29 mouse cellular contexts compared by ENCODE assay signal in genomic region chr19:4060899-4061465, GRCm38 (mm10). TPM values are rescaled to one million over a fixed set of nuclear protein-coding genes. Genes with fewer than 3 reads are reported as not detected.
DNase-seq lines count a peak whose midpoint lies in the region; ATAC-seq and TF ChIP-seq lines count a peak whose summit lies in the region.
"Had no signal": no experiment of that assay in that cellular context is flagged by ENCODE, and none has a peak within 500 bp of the region (broad histone marks: within the 10 kb centered on the region; RNA-seq: fewer than 3 reads in every experiment).

No protein-coding gene starts in this region.

- peaks cover 3% of the 10 kb centered on the region for H3K9me3 ChIP-seq in CH12.LX (replicated peaks; ENCODE audit: low read length)
- no peaks in the 10 kb centered on the region for H3K9me3 ChIP-seq in liver, embryonic 13.5 days (replicated peaks)
- H3K9me3 ChIP-seq: heart, embryonic 15.5 days; limb, embryonic 13.5 days; lung, embryonic 15.5 days; neural tube, embryonic 15.5 days had no signal

- TF ChIP-seq EP300 in CH12.LX (IDR thresholded peaks at IDR 0.05; ENCODE audit: low read length) = no peak

- H3K27ac ChIP-seq in liver, adult 2 months (replicated peaks; ENCODE audit: insufficient read depth, low read depth, low read length) = peak overlapping the region; percentile 70
- H3K27ac ChIP-seq in CH12.LX (ENCODE audit: insufficient read depth, low read depth) = peak overlapping the region; percentile 24; the same call in 1 of the 2 replicates
- peak overlapping the region; percentile 14 for H3K27ac ChIP-seq in liver, embryonic 13.5 days
- H3K27ac ChIP-seq: heart, adult 2 months; heart, embryonic 15.5 days; hindbrain, postnatal 0 days; kidney, postnatal 0 days; layer of hippocampus, adult 2 months; limb, embryonic 13.5 days; lung, embryonic 15.5 days; macrophage; neural tube, embryonic 15.5 days had no signal

- H3K4me3 ChIP-seq in liver, adult 2 months (ENCODE audit: insufficient read depth, low read depth, low read length) = no peak overlapping the region
- H3K4me3 ChIP-seq in CH12.LX (replicated peaks in 1 of 3; ENCODE audit: low read depth in 2 of 3, low read length in 2 of 3, poor library complexity in 1 of 3) = no peak overlapping the region
- no peak overlapping the region for H3K4me3 ChIP-seq in liver, embryonic 13.5 days (replicated peaks)
- H3K4me3 ChIP-seq: heart, adult 2 months; heart, embryonic 15.5 days; layer of hippocampus, adult 2 months; limb, embryonic 13.5 days; lung, embryonic 15.5 days; neural tube, embryonic 15.5 days had no signal

- dilution Hi-C loops in CH12.LX (cut with MboI; ENCODE audit: extremely low pct_ligation_motif_present, extremely low pct_unique_long_range_greater_than_20kb, low sequenced_read_pairs) = no loop called here

- H3K4me2 ChIP-seq in CH12.LX (ENCODE audit: insufficient read depth, low read depth, poor library complexity, severe bottlenecking) = 0 out of 2 replicates have a peak overlapping the region, but pooled peaks have one; percentile 10
- H3K4me2 ChIP-seq in liver, embryonic 13.5 days = no peak overlapping the region
- H3K4me2 ChIP-seq: heart, embryonic 15.5 days; limb, embryonic 13.5 days; lung, embryonic 15.5 days; midbrain, embryonic 11.5 days; neural tube, embryonic 15.5 days had no signal

- no peaks in the 10 kb centered on the region for H3K79me2 ChIP-seq in liver, adult 2 months (ENCODE audit: control insufficient read depth, insufficient read depth, low read length)
- H3K79me2 ChIP-seq in CH12.LX (replicated peaks; ENCODE audit: control insufficient read depth, extremely low read depth, insufficient read depth, poor library complexity, severe bottlenecking) = no peaks in the 10 kb centered on the region

- 34% methylated on average over 6 of the region's 6 CpGs for WGBS in liver, adult 2 months
- 68% methylated on average over 6 of the region's 6 CpGs for WGBS in liver, embryonic 13.5 days (ENCODE audit: insufficient replicate concordance)

- TF ChIP-seq RAD21 in CH12.LX (IDR thresholded peaks at IDR 0.05; ENCODE audit: low read depth, low read length) = no peak

- peaks cover 20% of the 10 kb centered on the region for H3K4me1 ChIP-seq in liver, adult 2 months (ENCODE audit: control insufficient read depth, insufficient read depth, low read length)
- peaks cover 14 to 21% of the 10 kb centered on the region in 2 experiments for H3K4me1 ChIP-seq in CH12.LX (ENCODE audit: control insufficient read depth in 1 of 2, insufficient read depth in 2 of 2)
- peaks cover 55% of the 10 kb centered on the region for H3K4me1 ChIP-seq in liver, embryonic 13.5 days (replicated peaks)
- H3K4me1 ChIP-seq: lung, embryonic 15.5 days; neural tube, embryonic 15.5 days had no signal

- H3K9ac ChIP-seq in liver, adult 2 months (ENCODE audit: low read depth, low read length) = peak overlapping the region; percentile 7; the same call in 1 of the 2 replicates
- no peak overlapping the region for H3K9ac ChIP-seq in CH12.LX (ENCODE audit: insufficient read depth, low read depth)
- H3K9ac ChIP-seq in liver, embryonic 13.5 days = no peak overlapping the region
- H3K9ac ChIP-seq: heart, embryonic 15.5 days; limb, embryonic 13.5 days; lung, embryonic 15.5 days; neural tube, embryonic 15.5 days had no signal

- DNase-seq in liver, adult 2 months (ENCODE audit: extremely low read depth, low read depth, low spot score) = no peak
- DNase-seq in liver (no peak), CH12.LX (ENCODE audit: extremely low read depth) (no peak)
- no peak for DNase-seq in liver, embryonic 13.5 days
- DNase-seq in naive thymus-derived CD4-positive, alpha-beta T cell, adult 2 months (ENCODE audit: low read depth) = peak; percentile 69
- no peak for DNase-seq in adrenal gland, postnatal 4 days (ENCODE audit: low spot score in 2 of 2)
- DNase-seq: adrenal gland, postnatal 14 days; B cell, adult 2 months; cerebellum, postnatal 25 days; embryo, embryonic 11 days; gastrocnemius, postnatal 10 days; heart, adult 2 months; heart, postnatal 4 days; kidney, adult 11 months; layer of hippocampus, postnatal 36 days; thymus, postnatal 25 days had no signal

- ATAC-seq in liver, embryonic 13.5 days (ENCODE audit: low read depth) = no peak
- no peak for ATAC-seq in erythroblast, adult 5-6 weeks (replicated peaks; ENCODE audit: low FRiP score, poor library complexity, severe bottlenecking)
- ATAC-seq: hindbrain, postnatal 0 days had no signal

- in situ Hi-C loops in CH12.LX (cut with MboI; ENCODE audit: low pct_ligation_motif_present, low pct_unique_long_range_greater_than_20kb, low sequenced_read_pairs) = no loop called here

- no peak for TF ChIP-seq CTCF in liver, adult 2 months (IDR thresholded peaks at IDR 0.05; ENCODE audit: low read depth, low read length)
- no peak for TF ChIP-seq CTCF in CH12.LX (conservative IDR thresholded peaks at IDR 0.05 in 1 of 2, IDR thresholded peaks at IDR 0.05 in 1 of 2; ENCODE audit: low read depth in 2 of 2, low read length in 2 of 2)

- TF ChIP-seq POLR2A in liver, adult 2 months (IDR thresholded peaks at IDR 0.05; ENCODE audit: extremely low read depth, insufficient read depth, low read length) = peak; percentile 53; the same call in 1 of the 2 replicates
- TF ChIP-seq POLR2A in CH12.LX (IDR thresholded peaks at IDR 0.05; ENCODE audit: low read depth, low read length) = no peak

- H3K27me3 ChIP-seq in liver, adult 2 months (ENCODE audit: control insufficient read depth, insufficient read depth, low read length) = no peaks in the 10 kb centered on the region
- H3K27me3 ChIP-seq in CH12.LX (replicated peaks) = no peaks in the 10 kb centered on the region
- H3K27me3 ChIP-seq in liver, embryonic 13.5 days = no peaks in the 10 kb centered on the region
- H3K27me3 ChIP-seq: heart, embryonic 15.5 days; limb, embryonic 13.5 days; neural tube, embryonic 15.5 days had no signal

- H3K36me3 ChIP-seq in liver, adult 2 months (ENCODE audit: control insufficient read depth, insufficient read depth, low read length) = no peaks in the 10 kb centered on the region
- H3K36me3 ChIP-seq in CH12.LX (replicated peaks in 1 of 2; ENCODE audit: control insufficient read depth in 1 of 2, insufficient read depth in 1 of 2, low read length in 1 of 2) = no peaks in the 10 kb centered on the region
- no peaks in the 10 kb centered on the region for H3K36me3 ChIP-seq in liver, embryonic 13.5 days
- H3K36me3 ChIP-seq: heart, embryonic 15.5 days; limb, embryonic 13.5 days; lung, embryonic 15.5 days; neural tube, embryonic 15.5 days had no signal

TF ChIP-seq in CH12.LX, 34 proteins besides CTCF, POLR2A, EP300 and RAD21 (continues in another document):
- no peak for TF ChIP-seq PAX5 (IDR thresholded peaks at IDR 0.05; ENCODE audit: low read length)

RNA-seq across cellular contexts. Expression of gene Gstp3, which starts 1.6 kb away (rescaled TPM):
- total RNA-seq in liver, adult 2 months (2014; rRNA removed) = 21.5 and 28.1 TPM in 2 replicates
- polyA plus RNA-seq in liver, adult 2 months (2012; rRNA removed) = 54.3 and 66.1 TPM in 2 replicates
- total RNA-seq in CH12.LX (2012; rRNA removed) (0.46 and 1.4 TPM in 2 replicates), CH12.LX (2014; rRNA removed) (not detected in 2 replicates)
- not detected in 2 replicates for polyA plus RNA-seq in CH12.LX (2012; ENCODE audit: insufficient read length, low read depth)
- polyA plus RNA-seq in liver, embryonic 13.5 days (2015; fragmentation: Nextera tagmentation; extraction: Ambion mirVana) = 28.0 and 28.3 TPM in 2 replicates
- total RNA-seq in erythroblast, adult 5-6 weeks (2015; ENCODE audit: low replicate concordance) = 4.2 and 30.2 TPM in 2 replicates
- total RNA-seq in erythroblast, adult 5-6 weeks (2017; ENCODE audit: low replicate concordance) = 8.4 and 11.1 TPM in 2 replicates
- 10 to 100 TPM in 1 of 2 experiments, 1 to 10 TPM in 1; 1.9 to 37.5 TPM for total RNA-seq in adrenal gland, postnatal 4 days (2021)
- total RNA-seq: heart, adult 2 months; heart, postnatal 4 days; hindbrain, postnatal 0 days; layer of hippocampus, adult 2 months; layer of hippocampus, postnatal 36 days; left cerebral cortex, postnatal 14 days had no signal
- polyA plus RNA-seq: hindbrain, postnatal 0 days; kidney, postnatal 0 days; limb, embryonic 13.5 days; macrophage; midbrain, embryonic 11.5 days; neural tube, embryonic 15.5 days had no signal

RNA-seq across cellular contexts. Expression of gene Gstp2, which starts 15.2 kb away (rescaled TPM):
- total RNA-seq in liver, adult 2 months (2014; rRNA removed) = 4.1 and 7.9 TPM in 2 replicates
- polyA plus RNA-seq in liver, adult 2 months (2012; rRNA removed) = 4.4 and 9.2 TPM in 2 replicates
- total RNA-seq in CH12.LX (2012; rRNA removed) = 6.0 and 21.1 TPM in 2 replicates
- total RNA-seq in CH12.LX (2014; rRNA removed) = not detected in 2 replicates
- 1.4 and 2.4 TPM in 2 replicates for polyA plus RNA-seq in CH12.LX (2012; ENCODE audit: insufficient read length, low read depth)
- polyA plus RNA-seq in liver, embryonic 13.5 days (2015; fragmentation: Nextera tagmentation; extraction: Ambion mirVana) = 7.7 and 11.2 TPM in 2 replicates
- not detected in 2 replicates for total RNA-seq in erythroblast, adult 5-6 weeks (2015; ENCODE audit: low replicate concordance)
- total RNA-seq in erythroblast, adult 5-6 weeks (2017; ENCODE audit: low replicate concordance) = 1.4 and 2.1 TPM in 2 replicates
- 10 to 100 TPM; 52.6 to 68.8 TPM for total RNA-seq in adrenal gland, postnatal 4 days (2021)
- polyA plus RNA-seq: macrophage had no signal

RNA-seq across cellular contexts. Expression of gene Cabp2, which starts 20.4 kb away (rescaled TPM):
- 0.13 and 0.37 TPM in 2 replicates for total RNA-seq in liver, adult 2 months (2014; rRNA removed)
- 0.27 and 0.70 TPM in 2 replicates for polyA plus RNA-seq in liver, adult 2 months (2012; rRNA removed)
- total RNA-seq in CH12.LX (2012; rRNA removed) (not detected in 2 replicates), CH12.LX (2014; rRNA removed) (not detected in 2 replicates)
- not detected in 2 replicates for polyA plus RNA-seq in CH12.LX (2012; ENCODE audit: insufficient read length, low read depth)
- polyA plus RNA-seq in liver, embryonic 13.5 days (2015; fragmentation: Nextera tagmentation; extraction: Ambion mirVana) = 0.43 and 0.67 TPM in 2 replicates
- not detected in 2 replicates for total RNA-seq in erythroblast, adult 5-6 weeks (2015; ENCODE audit: low replicate concordance)
- not detected in 2 replicates for total RNA-seq in erythroblast, adult 5-6 weeks (2017; ENCODE audit: low replicate concordance)
- total RNA-seq in adrenal gland, postnatal 4 days (2021) = 1 to 10 TPM in 1 of 2 experiments, not detected in 1; 1.2 TPM
- total RNA-seq: adrenal gland, postnatal 14 days; ES-E14; gastrocnemius, postnatal 10 days; heart, adult 2 months; heart, postnatal 4 days; hindbrain, postnatal 0 days; layer of hippocampus, adult 2 months; layer of hippocampus, postnatal 36 days; left cerebral cortex, postnatal 14 days had no signal
- polyA plus RNA-seq: embryonic facial prominence, embryonic 14.5 days; heart, adult 2 months; heart, embryonic 15.5 days; hindbrain, postnatal 0 days; limb, embryonic 13.5 days; lung, embryonic 15.5 days; macrophage; midbrain, embryonic 11.5 days; neural tube, embryonic 15.5 days had no signal

RNA-seq across cellular contexts. Expression of gene Gstp1, which starts 23.2 kb away (rescaled TPM):
- 456 and 810 TPM in 2 replicates for total RNA-seq in liver, adult 2 months (2014; rRNA removed)
- 965 and 1,374 TPM in 2 replicates for polyA plus RNA-seq in liver, adult 2 months (2012; rRNA removed)
- 529 and 544 TPM in 2 replicates for total RNA-seq in CH12.LX (2012; rRNA removed)
- 333 and 343 TPM in 2 replicates for total RNA-seq in CH12.LX (2014; rRNA removed)
- 468 and 696 TPM in 2 replicates for polyA plus RNA-seq in CH12.LX (2012; ENCODE audit: insufficient read length, low read depth)
- 629 and 652 TPM in 2 replicates for polyA plus RNA-seq in liver, embryonic 13.5 days (2015; fragmentation: Nextera tagmentation; extraction: Ambion mirVana)
- 79.2 and 134 TPM in 2 replicates for total RNA-seq in erythroblast, adult 5-6 weeks (2015; ENCODE audit: low replicate concordance)
- total RNA-seq in erythroblast, adult 5-6 weeks (2017; ENCODE audit: low replicate concordance) = 15.5 and 40.6 TPM in 2 replicates
- total RNA-seq in adrenal gland, postnatal 4 days (2021) = 100 to 1,000 TPM; 258 to 283 TPM

RNA-seq across cellular contexts. Expression of gene Cdk2ap2, which starts 36.0 kb away (rescaled TPM):
- total RNA-seq in liver, adult 2 months (2014; rRNA removed) = 33.9 and 44.0 TPM in 2 replicates
- 185 and 198 TPM in 2 replicates for polyA plus RNA-seq in liver, adult 2 months (2012; rRNA removed)
- 69.5 and 90.3 TPM in 2 replicates for total RNA-seq in CH12.LX (2012; rRNA removed)
- 57.0 and 63.4 TPM in 2 replicates for total RNA-seq in CH12.LX (2014; rRNA removed)
- 55.6 and 67.1 TPM in 2 replicates for polyA plus RNA-seq in CH12.LX (2012; ENCODE audit: insufficient read length, low read depth)
- 94.3 and 94.7 TPM in 2 replicates for polyA plus RNA-seq in liver, embryonic 13.5 days (2015; fragmentation: Nextera tagmentation; extraction: Ambion mirVana)
- total RNA-seq in erythroblast, adult 5-6 weeks (2015; ENCODE audit: low replicate concordance) = 51.9 and 92.4 TPM in 2 replicates
- total RNA-seq in erythroblast, adult 5-6 weeks (2017; ENCODE audit: low replicate concordance) = 11.8 and 18.7 TPM in 2 replicates
- total RNA-seq in adrenal gland, postnatal 4 days (2021) = 10 to 100 TPM; 45.8 to 47.3 TPM

Comparison
In these comparisons a context has a peak if more than half of its experiments do, and no peak if none do; other contexts are left out.
1. H3K27ac ChIP-seq: peak in every context shown above with its lines; median percentile 70 in liver, adult 2 months; 24 in CH12.LX; 14 in liver, embryonic 13.5 days.